Comparison of ENCODE assay signal across 7 mouse cellular contexts in the genomic region with DNA sequence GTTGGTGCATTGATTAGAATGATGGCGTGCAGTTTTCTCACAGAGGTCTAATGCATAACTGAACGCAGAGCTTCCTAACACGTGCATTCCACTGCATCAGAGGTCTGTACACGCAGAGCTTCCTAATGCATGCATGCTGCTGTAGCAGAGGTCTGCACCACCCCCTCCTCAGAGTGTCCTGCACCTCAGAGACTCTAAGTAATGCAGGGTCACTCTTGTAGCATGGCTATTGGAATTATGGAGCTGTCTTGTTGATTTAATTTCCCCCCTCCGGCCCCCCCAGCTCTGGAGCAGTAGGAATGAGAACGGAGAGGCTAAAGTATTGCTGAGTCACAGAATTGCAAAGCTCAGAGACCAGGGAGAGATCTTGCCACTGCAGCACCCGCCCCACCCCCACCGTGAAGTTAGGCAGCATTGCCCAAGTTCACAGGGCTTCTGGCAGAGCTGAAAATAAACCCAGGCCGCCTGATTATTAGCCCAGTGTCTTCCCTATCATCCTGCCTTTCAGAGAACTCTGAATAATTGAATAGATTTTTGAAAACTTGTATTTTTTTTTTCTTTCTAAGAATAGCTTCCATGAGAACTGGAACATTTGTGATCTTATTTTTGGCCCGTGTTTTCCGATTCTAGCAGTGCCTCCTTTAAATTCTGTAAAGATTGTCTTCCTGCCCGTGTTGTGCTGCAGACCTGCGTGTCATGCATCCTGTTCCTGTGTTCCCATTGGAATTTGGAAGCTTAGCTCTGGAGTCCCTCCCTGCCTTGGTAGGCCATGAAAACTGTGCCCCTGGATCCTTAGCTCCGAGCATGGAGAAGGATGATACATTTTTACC. TPM values are rescaled to one million over a fixed set of nuclear protein-coding genes. Genes with fewer than 3 reads are reported as not detected.
DNase-seq lines count a peak whose midpoint lies in the region; ATAC-seq and TF ChIP-seq lines count a peak whose summit lies in the region.

No protein-coding gene starts in this region.

- peak overlapping the region; percentile 21; the same call in 1 of the 2 replicates for H3K9ac ChIP-seq in ES-E14 (ENCODE audit: insufficient read depth, low read depth, low read length, poor library complexity, severe bottlenecking)
- H3K9ac ChIP-seq in embryonic facial prominence, embryonic 12.5 days, result no peak overlapping the region
- 0 out of 2 replicates have a peak overlapping the region, but pooled peaks have one; percentile 16 for H3K9ac ChIP-seq in liver, postnatal 0 days (replicated peaks)

- no peaks in the 10 kb centered on the region for H3K9me3 ChIP-seq in ES-E14 (ENCODE audit: control insufficient read depth, insufficient read depth, low read depth, low read length)
- no peaks in the 10 kb centered on the region for H3K9me3 ChIP-seq in embryonic facial prominence, embryonic 12.5 days
- H3K9me3 ChIP-seq in liver, postnatal 0 days (ENCODE audit: low read length), result no peaks in the 10 kb centered on the region

- peak overlapping the region; percentile 28 for H3K4me2 ChIP-seq in embryonic facial prominence, embryonic 12.5 days (replicated peaks)
- H3K4me2 ChIP-seq in liver, postnatal 0 days (ENCODE audit: low read depth, low read length), result peak overlapping the region; percentile 62

- peak; percentile 50; the same call in 1 of the 2 replicates for ATAC-seq in embryonic facial prominence, embryonic 12.5 days (ENCODE audit: insufficient number of reproducible peaks, insufficient read depth, low FRiP score, low TSS enrichment)
- ATAC-seq in liver, postnatal 0 days, result peak; percentile 72
- peak; percentile 39; the same call in 1 of the 2 replicates for ATAC-seq in neutrophil, adult 5-6 weeks (ENCODE audit: extremely low read depth, insufficient number of reproducible peaks, low FRiP score, poor library complexity, severe bottlenecking)

- H3K4me3 ChIP-seq in ES-E14 (ENCODE audit: insufficient read depth in 1 of 2, low read depth in 1 of 2, low read length in 2 of 2, poor library complexity in 1 of 2, severe bottlenecking in 1 of 2), result peak overlapping the region; percentile 28 to 33; a peak in 2 of 4 replicates
- no peak overlapping the region for H3K4me3 ChIP-seq in embryonic facial prominence, embryonic 12.5 days
- H3K4me3 ChIP-seq in liver, postnatal 0 days (ENCODE audit: low read depth, low read length), result peak overlapping the region; percentile 22; the same call in 1 of the 2 replicates

- peak overlapping the region; percentile 42; the same call in 1 of the 2 replicates for H3K27ac ChIP-seq in ES-E14 (ENCODE audit: insufficient read depth, low read depth, low read length, poor library complexity, severe bottlenecking)
- peak overlapping the region; percentile 55 for H3K27ac ChIP-seq in embryonic facial prominence, embryonic 12.5 days
- peak overlapping the region; percentile 83 for H3K27ac ChIP-seq in liver, postnatal 0 days (ENCODE audit: low read depth)

- no peaks in the 10 kb centered on the region for H3K27me3 ChIP-seq in embryonic facial prominence, embryonic 12.5 days
- H3K27me3 ChIP-seq in liver, postnatal 0 days (ENCODE audit: insufficient read depth, low read length), result no peaks in the 10 kb centered on the region

- H3K4me1 ChIP-seq in ES-E14 (ENCODE audit: control insufficient read depth in 2 of 2, insufficient read depth in 2 of 2, low read length in 2 of 2, poor library complexity in 1 of 2), result peaks cover 6 to 17% of the 10 kb centered on the region in 2 experiments; a peak in 3 of 4 replicates
- peaks cover 25% of the 10 kb centered on the region for H3K4me1 ChIP-seq in embryonic facial prominence, embryonic 12.5 days
- H3K4me1 ChIP-seq in liver, postnatal 0 days (ENCODE audit: insufficient read depth), result peaks cover 53% of the 10 kb centered on the region

- no peak for DNase-seq in ES-E14 (ENCODE audit: low read depth, low spot score)
- peak; percentile 83 to 88 for DNase-seq in adrenal gland, adult (ENCODE audit: inconsistent age in 2 of 2, low spot score in 1 of 2)
- DNase-seq in heart, adult 9 months (ENCODE audit: low spot score in 2 of 2), result peak; percentile 49
- peak; percentile 50 to 54 for DNase-seq in kidney, adult 8-10 months
- peak; percentile 77 for DNase-seq in liver, postnatal 0 days

- in situ Hi-C loops in ES-E14 (cut with MboI; ENCODE audit: low sequenced_read_pairs in 2 of 2, unreplicated experiment in 2 of 2), result no loop called here

- WGBS in embryonic facial prominence, embryonic 12.5 days, result 15% methylated on average over 14 of the region's 14 CpGs
- WGBS in liver, postnatal 0 days (ENCODE audit: insufficient replicate concordance), result 9% methylated on average over 14 of the region's 14 CpGs

- no peak for TF ChIP-seq CTCF in liver, postnatal 0 days (IDR thresholded peaks at IDR 0.05; ENCODE audit: low read depth)

- H3K36me3 ChIP-seq in ES-E14 (ENCODE audit: control insufficient read depth, insufficient read depth, low read length, poor library complexity, severe bottlenecking), result no peaks in the 10 kb centered on the region
- H3K36me3 ChIP-seq in embryonic facial prominence, embryonic 12.5 days, result no peaks in the 10 kb centered on the region
- H3K36me3 ChIP-seq in liver, postnatal 0 days (replicated peaks; ENCODE audit: insufficient read depth, low read length), result 0 out of 2 replicates have a peak, but pooled peaks cover 2% of the 10 kb centered on the region

- TF ChIP-seq EP300 in liver, postnatal 0 days (IDR thresholded peaks at IDR 0.05; ENCODE audit: low read depth), result peak; percentile 28; the same call in 1 of the 2 replicates

TF ChIP-seq in ES-E14, 5 proteins besides CTCF, POLR2A, EP300 and RAD21:
- no peak for TF ChIP-seq CHD2 (IDR thresholded peaks at IDR 0.05; ENCODE audit: low read depth, low read length)
- no peak for TF ChIP-seq ZNF384 (IDR thresholded peaks at IDR 0.05; ENCODE audit: low read depth, low read length)
- no peak for TF ChIP-seq ZC3H11A (IDR thresholded peaks at IDR 0.05; ENCODE audit: borderline replicate concordance, low read depth, low read length)
- TF ChIP-seq MAFK (IDR thresholded peaks at IDR 0.05; ENCODE audit: insufficient read depth, low read depth, low read length), result peak; percentile 76
- no peak for TF ChIP-seq HCFC1 (IDR thresholded peaks at IDR 0.05; ENCODE audit: borderline replicate concordance, insufficient read depth, low read length)

RNA-seq across cellular contexts. Expression of gene Sort1, which starts 12.6 kb away (rescaled TPM):
- 21.2 and 30.5 TPM in 2 replicates for total RNA-seq in ES-E14 (2012; rRNA removed)
- 15.8 and 18.2 TPM in 2 replicates for polyA plus RNA-seq in embryonic facial prominence, embryonic 12.5 days (2016; fragmentation: Nextera tagmentation; extraction: Ambion mirVana)
- polyA plus RNA-seq in liver, postnatal 0 days (2015; fragmentation: Nextera tagmentation; extraction: Ambion mirVana), result 3.0 and 3.7 TPM in 2 replicates
- 24.7 and 26.2 TPM in 2 replicates for total RNA-seq in neutrophil, adult 5-6 weeks (2017)

RNA-seq across cellular contexts. Expression of gene Psma5, which starts 39.7 kb away (rescaled TPM):
- total RNA-seq in ES-E14 (2012; rRNA removed), result 172 and 248 TPM in 2 replicates
- polyA plus RNA-seq in embryonic facial prominence, embryonic 12.5 days (2016; fragmentation: Nextera tagmentation; extraction: Ambion mirVana), result 263 and 288 TPM in 2 replicates
- polyA plus RNA-seq in liver, postnatal 0 days (2015; fragmentation: Nextera tagmentation; extraction: Ambion mirVana), result 136 and 143 TPM in 2 replicates
- total RNA-seq in neutrophil, adult 5-6 weeks (2017), result 54.4 and 69.7 TPM in 2 replicates
